Mouse (Mus musculus): Measurements from ENCODE around the gene Map3k13. TPM values are rescaled to one million over a fixed set of nuclear protein-coding genes. Genes with fewer than 3 reads are reported as not detected.
A peak's percentile ranks its signal among the peaks of the same experiment; 100 is the strongest.
"Not testable (repeated sequence)": the region's sequence is repeated elsewhere in the genome, so short reads cannot be mapped to it uniquely, and the experiment has no call there.

The Map3k13 gene
- 10 to 100 TPM; 11.3 to 12.2 TPM for total RNA-seq (2021)

- intact Hi-C loops (cut with DNase I) = no loop called here
- DNase-seq (ENCODE audit: extremely low spot score in 1 of 2, low spot score in 2 of 2) = peak; percentile 94 to 97
Measured at GRCm38 (mm10) chr16:21793875-21794696, at the start of gene Map3k13. Gene Map3k13 (plus strand): TSS chr16:21794346.

DNA sequence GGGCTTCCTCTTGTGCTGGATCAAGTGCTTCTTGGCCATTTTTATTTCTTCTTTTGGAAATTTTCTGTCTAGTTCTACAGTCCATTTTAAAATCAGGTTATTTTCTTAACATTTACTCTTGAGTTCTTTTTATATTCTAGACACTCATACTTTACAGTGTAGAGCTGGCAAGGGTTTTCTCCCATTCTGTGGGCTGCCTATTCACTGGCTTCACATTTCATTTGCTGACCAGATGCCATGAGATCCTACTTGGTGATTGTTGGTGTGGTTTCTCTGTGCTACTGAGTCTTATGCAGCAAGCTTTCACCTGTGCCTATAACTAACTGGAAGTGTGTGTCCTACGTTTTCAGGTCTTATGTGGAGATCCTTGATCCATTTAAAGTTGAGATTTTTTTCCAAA, 35.7 kb upstream of the Map3k13 start:
- intact Hi-C loops (cut with DNase I) = no loop called here
- no peak for DNase-seq (ENCODE audit: extremely low spot score in 1 of 2, low spot score in 2 of 2)

DNA sequence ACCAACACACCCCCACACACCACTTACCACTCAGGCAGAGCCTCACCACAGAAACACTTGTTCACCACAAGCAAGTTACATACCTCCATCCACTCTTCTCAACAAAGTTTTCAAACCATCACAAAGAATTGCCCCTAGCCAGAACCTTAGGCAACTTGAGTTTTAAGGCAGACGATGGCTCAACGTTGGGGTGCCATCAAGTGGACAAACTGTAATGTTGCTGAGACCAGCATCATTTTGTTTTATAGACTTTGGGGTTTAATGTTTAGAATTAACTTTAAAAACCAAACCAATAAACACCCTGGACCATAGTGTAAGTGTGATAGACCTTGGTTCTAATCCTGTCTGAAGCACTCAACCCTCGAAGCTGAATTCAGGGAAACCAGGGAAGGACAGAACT, 25.9 kb upstream of the Map3k13 start:
- no peak for DNase-seq (ENCODE audit: extremely low spot score in 1 of 2, low spot score in 2 of 2)
- intact Hi-C loops (cut with DNase I) = no loop called here

- no peak for DNase-seq (ENCODE audit: extremely low spot score in 1 of 2, low spot score in 2 of 2)
- intact Hi-C loops (cut with DNase I) = no loop called here
Measured at GRCm38 (mm10) chr16:21769667-21770066, 24.5 kb upstream of the Map3k13 start.

DNA sequence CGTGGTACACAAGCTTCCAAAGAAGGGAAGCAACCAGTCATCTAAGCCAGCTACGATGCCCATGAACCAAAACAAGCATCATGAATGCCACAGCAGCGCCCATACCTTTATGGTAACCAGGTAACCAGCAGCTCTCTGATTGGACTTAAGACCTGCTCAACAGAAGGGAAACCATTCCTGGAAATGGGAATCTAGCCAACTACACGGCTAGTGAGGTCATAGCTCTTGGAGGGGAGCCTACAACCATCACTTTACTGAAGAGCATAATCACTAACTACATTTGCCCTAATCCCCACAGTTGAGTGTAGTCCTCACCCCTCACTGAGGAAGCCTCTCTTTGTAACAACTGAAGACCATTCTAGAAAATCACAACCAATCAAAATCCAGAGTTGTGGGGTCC, 19.4 kb upstream of the Map3k13 start:
- intact Hi-C loops (cut with DNase I) = no loop called here
- no peak for DNase-seq (ENCODE audit: extremely low spot score in 1 of 2, low spot score in 2 of 2)

DNA sequence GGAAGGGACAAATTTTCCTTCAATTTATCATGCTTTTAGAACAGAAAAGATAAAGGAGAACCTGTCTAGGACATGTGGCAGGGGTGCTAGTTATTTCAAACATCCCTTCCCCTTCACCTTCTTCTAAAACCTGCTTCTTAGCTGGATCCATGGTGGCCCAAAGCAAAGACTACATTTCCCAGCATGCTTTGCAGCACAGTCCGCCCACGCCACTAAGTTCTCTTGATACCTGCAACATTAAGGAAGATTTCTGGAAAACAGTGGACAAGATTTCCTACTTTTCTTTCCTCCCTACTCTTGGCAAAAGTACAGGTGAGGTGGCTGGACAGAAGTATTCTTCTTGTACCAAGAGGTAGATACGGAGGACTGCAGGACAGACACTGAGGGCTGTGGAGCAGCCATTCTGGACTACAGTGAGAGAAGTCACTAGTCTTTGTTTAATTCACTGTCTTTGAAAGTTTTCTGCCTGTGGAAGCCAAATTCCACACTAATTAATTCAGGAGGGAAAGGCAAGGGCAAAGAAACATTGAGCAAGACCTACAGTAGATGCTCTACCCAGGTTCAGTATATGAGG, 15.8 kb upstream of the Map3k13 start:
- DNase-seq (ENCODE audit: extremely low spot score in 1 of 2, low spot score in 2 of 2) = no peak
- intact Hi-C loops (cut with DNase I) = no loop called here

DNA sequence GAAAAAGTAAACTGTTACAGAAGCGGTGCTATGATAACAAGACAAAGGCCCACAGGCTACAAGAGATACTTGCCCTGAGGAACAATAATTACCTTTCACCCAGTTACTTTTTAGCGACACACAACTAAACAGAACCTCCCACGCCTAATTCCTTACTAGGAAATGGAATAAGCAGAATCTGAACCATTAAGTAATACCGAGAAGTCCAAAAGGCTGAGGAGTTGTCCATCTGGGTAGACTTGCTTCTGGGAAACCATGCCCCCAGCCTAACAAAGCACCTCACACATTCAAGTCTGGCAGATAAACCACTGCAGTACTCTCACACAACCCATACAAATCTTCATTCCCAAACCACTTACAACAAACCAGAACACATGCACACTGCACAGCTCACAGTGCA, 15.0 kb upstream of the Map3k13 start:
- intact Hi-C loops (cut with DNase I) = no loop called here
- no peak for DNase-seq (ENCODE audit: extremely low spot score in 1 of 2, low spot score in 2 of 2)

DNA sequence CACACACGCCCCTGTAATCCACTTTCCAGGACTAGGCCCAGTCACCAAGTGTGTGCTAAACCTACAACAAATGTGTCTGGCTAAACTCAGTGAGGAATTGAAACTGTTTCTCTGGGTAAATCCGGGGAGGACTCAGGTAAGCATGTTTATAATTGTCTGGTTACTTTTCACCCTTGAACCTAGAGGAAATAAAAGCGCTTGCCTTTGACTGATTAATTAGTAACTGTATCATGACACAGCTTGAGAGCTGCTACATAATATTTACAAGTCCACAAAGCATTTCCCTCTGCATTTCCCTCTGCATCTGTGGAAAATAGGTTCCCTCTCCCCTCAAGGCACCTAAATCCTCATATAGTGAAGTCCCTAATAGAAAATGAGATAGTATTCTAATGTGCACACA, 12.9 kb upstream of the Map3k13 start:
- intact Hi-C loops (cut with DNase I) = no loop called here
- no peak for DNase-seq (ENCODE audit: extremely low spot score in 1 of 2, low spot score in 2 of 2)

DNA sequence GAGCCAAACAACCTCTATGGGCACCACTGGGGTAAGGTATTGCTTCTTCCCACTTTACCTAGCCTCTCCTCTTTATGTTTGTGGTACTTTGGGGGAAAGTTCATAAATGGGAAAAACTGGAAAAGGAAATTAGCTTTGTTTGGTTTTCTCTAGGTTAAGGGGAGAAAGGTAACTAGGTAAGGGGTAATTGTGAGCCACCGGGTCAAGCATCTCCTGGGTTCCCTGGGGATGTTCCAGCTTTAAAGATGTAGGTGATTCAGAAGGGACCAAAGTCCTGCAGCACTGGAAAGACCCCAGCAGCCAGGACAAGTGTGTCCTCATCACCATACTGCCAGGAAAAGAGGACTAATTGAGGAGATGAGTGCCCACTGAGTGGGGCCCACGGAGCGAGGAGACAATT, 12.3 kb upstream of the Map3k13 start:
- no peak for DNase-seq (ENCODE audit: extremely low spot score in 1 of 2, low spot score in 2 of 2)
- intact Hi-C loops (cut with DNase I) = no loop called here

DNA sequence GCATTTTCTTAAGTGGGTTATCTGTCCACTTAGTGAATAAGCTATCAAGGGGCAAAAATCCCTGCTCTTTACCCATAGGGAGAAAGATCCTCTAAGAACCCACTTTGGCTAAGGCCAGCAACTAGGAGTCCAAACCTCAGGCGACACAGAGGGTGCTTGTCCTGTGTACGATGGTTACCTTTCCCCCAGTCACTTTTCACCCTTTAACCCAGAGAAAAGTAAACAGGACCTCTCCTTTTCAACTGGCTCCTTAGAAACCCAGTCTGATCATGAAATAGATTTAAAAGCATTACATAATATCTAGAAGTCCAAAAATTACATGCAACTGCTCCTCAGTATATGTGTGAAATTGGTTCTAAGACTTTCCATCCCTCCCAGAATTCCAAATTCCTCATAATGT, 11.3 kb upstream of the Map3k13 start:
- intact Hi-C loops (cut with DNase I) = no loop called here

DNA sequence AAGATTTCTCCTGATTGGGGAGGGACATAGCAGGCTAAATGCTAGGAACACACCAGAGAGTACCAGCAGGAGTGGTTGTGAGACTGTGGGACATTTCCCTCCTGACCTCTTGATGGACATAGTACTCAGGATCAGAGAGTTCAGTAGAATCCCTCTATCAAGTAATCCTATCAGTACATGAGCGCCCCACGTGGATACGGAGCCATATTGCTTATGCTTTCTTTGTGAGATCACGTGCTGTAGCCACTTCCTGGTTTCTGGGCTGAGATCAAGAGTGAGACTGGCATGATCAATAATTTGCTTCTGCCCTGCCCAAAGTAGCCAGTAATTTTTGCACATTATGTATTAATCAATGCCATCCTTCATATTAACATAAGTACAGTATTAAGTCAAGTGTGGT, 9.1 kb upstream of the Map3k13 start:
- intact Hi-C loops (cut with DNase I) = no loop called here
- no peak for DNase-seq (ENCODE audit: extremely low spot score in 1 of 2, low spot score in 2 of 2)

More for the DNA sequence above, 11.3 kb upstream of the Map3k13 start:
- DNase-seq (ENCODE audit: extremely low spot score in 1 of 2, low spot score in 2 of 2) = no peak

- intact Hi-C loops (cut with DNase I) = no loop called here
- no peak for DNase-seq (ENCODE audit: extremely low spot score in 1 of 2, low spot score in 2 of 2)
Measured at GRCm38 (mm10) chr16:21786317-21786716, 7.8 kb upstream of the Map3k13 start.

DNA sequence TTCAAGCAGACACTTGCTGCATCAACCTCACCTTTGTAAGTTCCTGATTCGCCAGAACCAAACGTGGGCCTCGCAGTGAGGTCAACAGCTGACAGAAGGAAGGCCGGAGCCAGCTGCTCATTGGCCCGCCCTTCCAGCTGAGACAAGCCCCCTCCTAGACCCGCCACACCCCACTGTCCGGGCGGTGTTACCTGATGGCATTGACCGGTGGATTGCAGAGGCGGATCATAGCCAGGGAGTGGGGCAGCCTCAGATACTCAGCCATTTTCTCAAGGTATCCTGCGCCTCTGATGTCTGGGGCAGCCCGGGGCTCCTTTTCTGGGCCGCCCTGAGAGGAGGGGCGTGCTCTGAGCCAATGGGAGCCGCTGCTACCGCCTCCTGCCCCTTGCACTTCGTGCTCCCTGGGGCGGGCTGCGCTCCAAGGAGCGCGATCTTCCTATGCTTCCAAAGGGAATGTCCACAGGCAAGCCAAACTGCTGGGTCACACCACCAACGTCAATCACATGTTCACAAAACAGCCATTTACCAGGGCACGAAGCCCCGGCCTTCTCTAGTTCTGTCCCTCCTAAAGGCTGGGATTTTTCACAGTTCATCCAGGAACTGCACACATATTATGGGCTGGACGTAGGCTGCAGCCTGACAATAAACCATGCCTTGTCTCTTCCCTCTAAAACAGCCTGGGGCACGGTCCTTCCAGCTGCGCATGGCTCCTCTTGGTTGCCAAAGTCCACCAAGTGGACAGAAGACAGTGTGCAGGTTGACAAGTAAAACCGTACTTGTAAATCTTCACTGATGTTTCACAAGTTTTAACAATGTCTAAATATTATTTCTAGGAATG, 6.4 kb upstream of the Map3k13 start, which contains the start of gene Ehhadh:
TSS of gene Ehhadh (minus strand) at position 292 of the 838 bp plus-strand sequence.
- peak in 1 of 2 experiments; percentile 74 for DNase-seq (ENCODE audit: extremely low spot score in 1 of 2, low spot score in 2 of 2)
- intact Hi-C loops (cut with DNase I) = no loop called here

- DNase-seq (ENCODE audit: extremely low spot score in 1 of 2, low spot score in 2 of 2) = no peak
- intact Hi-C loops (cut with DNase I) = no loop called here
Measured at GRCm38 (mm10) chr16:21788581-21788980, 5.6 kb upstream of the Map3k13 start.

DNA sequence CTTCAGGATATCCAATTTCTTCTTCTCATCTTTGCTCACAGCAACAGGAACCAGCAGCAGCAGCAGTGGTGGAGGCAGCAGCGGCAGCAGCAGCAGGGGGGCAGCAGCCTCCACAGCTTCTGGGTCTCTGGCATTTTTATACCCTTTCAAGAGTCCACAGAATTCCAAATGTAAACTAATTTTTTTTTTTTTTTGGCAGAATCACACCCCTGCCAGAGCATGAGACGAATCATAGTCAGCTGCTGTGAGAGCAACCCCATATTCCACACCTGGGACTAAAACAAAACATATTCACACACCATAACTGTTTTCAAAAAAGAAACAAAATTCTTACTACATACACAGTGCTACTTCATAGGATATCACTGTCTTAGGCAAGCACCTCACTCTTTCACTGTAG, 5.0 kb upstream of the Map3k13 start:
- no peak for DNase-seq (ENCODE audit: extremely low spot score in 1 of 2, low spot score in 2 of 2)
- intact Hi-C loops (cut with DNase I) = no loop called here

- no peak for DNase-seq (ENCODE audit: extremely low spot score in 1 of 2, low spot score in 2 of 2)
- intact Hi-C loops (cut with DNase I) = no loop called here
Measured at GRCm38 (mm10) chr16:21790469-21790868, 3.7 kb upstream of the Map3k13 start.

GRCm38 (mm10) chr16:21791779-21792178, 2.4 kb upstream of the Map3k13 start:
- DNase-seq (ENCODE audit: extremely low spot score in 1 of 2, low spot score in 2 of 2) = no peak
- intact Hi-C loops (cut with DNase I) = no loop called here

GRCm38 (mm10) chr16:21793080-21793810, 901 bp upstream of the Map3k13 start:
- intact Hi-C loops (cut with DNase I) = not testable (repeated sequence)

DNA sequence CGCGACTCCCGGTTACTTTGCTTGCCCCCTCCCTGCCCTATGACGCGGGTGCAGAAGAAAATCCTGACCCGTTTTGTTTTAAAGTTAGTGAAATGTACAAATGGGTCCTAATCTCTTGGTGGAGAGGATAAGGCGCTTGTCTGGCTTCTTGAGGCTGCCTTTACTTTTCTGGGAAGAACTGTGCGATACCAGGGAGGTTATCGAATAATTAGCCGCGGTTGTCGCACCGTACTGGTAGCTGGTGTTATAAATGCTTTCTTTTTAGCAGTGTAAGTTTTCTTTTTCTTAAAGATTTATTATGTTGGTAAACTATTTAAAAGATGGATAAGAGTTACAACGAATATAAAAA, 525 bp downstream of the Map3k13 start:
- no peak for DNase-seq (ENCODE audit: extremely low spot score in 1 of 2, low spot score in 2 of 2)
- intact Hi-C loops (cut with DNase I) = no loop called here

More at GRCm38 (mm10) chr16:21793080-21793810, 901 bp upstream of the Map3k13 start:
- not testable (repeated sequence) for DNase-seq (ENCODE audit: extremely low spot score in 1 of 2, low spot score in 2 of 2)
